Mouse (Mus musculus): ENCODE data around the gene Tubgcp4.
A peak's percentile ranks its signal among the peaks of the same experiment; 100 is the strongest.

Tubgcp4 gene

GRCm38 (mm10) chr2:121204276-121204675, 33.8 kb downstream of the Tubgcp4 start:
- DNase-seq: peak; percentile 53

DNA sequence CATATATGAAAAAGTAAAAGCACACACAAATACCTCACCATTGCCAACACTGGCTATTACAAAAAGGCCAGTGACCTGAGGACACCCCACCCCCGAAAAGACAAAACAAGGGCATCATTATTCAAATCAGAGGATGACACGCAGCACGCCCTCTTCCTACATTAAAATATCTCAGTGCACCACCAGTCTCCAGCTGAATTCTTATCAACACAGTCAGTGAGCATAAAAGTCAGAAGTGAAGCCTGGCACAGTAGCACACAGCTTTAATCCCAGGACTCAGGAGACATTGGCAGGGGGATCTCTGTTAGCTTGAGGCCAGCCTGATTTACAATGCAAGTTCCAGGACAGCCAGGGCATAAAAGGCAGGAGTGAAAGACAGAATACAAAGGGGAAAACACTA, 36.1 kb downstream of the Tubgcp4 start:
- no peak for DNase-seq

GRCm38 (mm10) chr2:121214491-121214890, 44.0 kb downstream of the Tubgcp4 start:
- DNase-seq: no peak

DNA sequence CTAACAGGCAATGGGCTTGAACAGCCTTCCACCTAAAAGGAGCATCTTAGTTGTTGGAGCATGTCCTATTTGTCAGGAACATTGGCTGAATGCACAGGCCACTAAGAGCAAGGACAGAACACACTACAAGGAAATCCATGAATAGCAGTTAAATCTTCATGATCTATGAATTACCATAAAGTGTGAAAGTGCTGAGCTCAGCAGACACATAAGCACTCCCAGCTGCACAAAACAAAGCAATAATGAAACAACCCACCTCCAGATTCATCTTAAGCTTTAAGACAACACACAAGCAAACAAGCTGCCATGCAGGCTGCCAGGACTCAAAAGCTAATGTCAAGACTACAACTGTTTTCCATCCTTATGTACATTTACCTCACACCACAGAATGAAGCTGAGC, 48.7 kb downstream of the Tubgcp4 start:
- no peak for DNase-seq

GRCm38 (mm10) chr2:121219994-121220393, 49.5 kb downstream of the Tubgcp4 start:
- no peak for DNase-seq

DNA sequence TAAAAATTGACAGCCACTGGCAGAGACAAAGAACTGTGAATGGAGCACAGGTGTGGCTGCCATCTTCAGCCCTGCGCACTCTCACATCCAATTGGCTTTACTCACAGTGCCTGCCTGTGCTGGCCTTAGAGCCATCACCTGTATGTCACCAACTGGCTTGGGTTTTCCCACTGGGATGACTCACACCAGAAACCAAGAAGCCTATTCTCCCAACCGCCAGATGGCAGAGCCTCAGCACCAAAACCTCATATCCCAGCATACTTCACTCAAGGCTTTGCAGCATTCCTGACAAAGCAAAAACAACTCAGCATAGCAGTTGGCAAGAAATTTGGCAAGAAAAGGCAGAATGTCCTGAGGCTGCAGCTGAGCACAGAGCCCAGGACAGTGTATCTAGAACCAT, 52.6 kb downstream of the Tubgcp4 start:
- peak; percentile 66 for DNase-seq

DNA sequence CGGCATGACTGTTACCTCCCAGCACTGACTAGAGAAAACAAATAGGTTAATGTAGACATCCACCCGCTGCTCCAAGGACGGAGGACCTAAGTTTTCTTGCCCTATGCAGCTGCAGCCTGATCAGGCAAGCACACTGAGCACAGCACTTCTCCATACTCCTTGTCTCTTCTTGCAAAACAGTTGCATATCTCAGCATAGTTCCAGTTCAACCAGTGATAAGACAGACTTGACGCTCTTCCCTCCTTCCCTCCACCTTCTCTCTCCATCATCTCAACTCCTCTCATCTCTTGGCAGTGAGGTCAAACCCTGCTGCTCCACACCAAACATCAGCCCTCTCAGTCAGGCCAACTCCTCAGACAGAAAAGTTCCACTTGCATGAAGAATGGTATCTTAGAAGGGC, 57.7 kb downstream of the Tubgcp4 start:
- no peak for DNase-seq

DNA sequence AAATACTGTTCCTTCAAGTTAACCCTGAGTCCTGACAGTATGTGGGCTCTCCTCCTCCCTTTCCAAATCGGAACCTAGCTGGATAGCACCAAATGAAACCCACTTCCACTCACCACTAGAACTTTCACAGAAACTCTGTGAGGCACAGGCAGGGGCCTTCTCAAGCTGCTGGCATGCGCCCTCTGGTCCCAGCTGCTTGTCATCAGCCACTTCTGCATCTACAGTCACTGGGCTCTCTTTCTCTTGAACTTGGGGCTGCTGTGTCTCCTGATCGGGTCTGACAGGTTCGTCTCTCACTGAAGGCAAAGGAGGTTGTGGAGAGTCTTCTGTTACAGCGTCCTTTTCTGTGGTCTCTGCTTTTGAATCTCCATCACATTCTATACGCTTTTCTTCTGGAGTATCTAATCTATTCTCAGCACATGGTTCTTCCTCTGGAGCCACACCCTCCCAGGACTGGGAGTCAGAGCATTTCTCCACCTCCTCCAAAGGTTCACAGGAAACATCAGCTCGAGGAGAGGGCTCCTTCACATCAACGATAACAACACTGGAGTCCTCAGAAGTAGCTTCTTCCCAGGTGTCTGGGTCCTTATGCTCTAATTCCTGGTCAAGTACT, 65.1 kb downstream of the Tubgcp4 start:
- no peak for DNase-seq

DNA sequence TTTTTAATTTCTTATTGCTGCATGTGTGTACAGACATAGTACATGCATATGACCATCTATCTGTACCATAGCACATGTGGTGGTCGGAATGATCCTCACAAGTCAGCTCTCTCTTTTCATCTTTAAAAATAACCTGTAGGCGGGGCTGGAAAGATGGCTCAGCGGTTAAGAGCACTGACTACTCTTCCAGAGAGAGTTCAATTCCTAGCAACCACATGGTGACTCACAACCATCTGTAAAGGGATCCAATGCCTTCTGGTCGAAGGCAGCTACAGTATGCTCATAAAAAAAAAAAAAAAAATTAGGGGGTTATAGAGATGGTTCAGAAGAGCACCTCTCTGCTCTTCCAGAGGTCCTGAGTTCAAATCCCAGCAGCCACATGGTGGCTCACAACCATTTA, 69.0 kb downstream of the Tubgcp4 start:
- no peak for DNase-seq

DNA sequence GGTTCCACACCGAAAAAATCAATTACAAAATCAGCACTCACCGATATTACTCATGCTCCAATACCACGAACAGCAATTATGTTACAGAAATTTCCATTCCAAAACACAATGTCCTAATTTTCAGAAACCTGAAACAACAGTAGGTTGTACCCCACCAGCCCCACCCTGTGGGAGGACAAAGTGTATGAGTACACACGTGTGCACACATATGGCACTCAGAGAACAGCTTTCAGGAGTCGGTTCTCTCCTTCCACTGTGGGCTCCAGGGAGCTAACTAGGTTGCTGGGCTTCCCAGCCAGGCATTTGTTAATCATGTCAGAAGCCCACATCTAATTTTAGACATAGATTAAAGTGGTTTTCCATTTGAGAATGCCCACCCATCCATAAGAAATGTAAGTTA, 73.6 kb downstream of the Tubgcp4 start:
- no peak for DNase-seq

Measured in right cerebral cortex, adult 18-20 months (tissue).